Mouse (Mus musculus) heart, adult 2 months (tissue): ENCODE measurements around the gene Trhde.

Experiments
- CTCF ChIP-seq: fragments of 200-600 bp; IDR thresholded peaks from 2 replicates; pipeline ENCODE4 v1.8.1; 2022; ENCODE audit warnings: antibody characterized with exemption, mild to moderate bottlenecking, moderate library complexity
- EP300 ChIP-seq: fragments of 200-500 bp; IDR thresholded peaks from 2 replicates; pipeline ENCODE4 v1.6.1; 2011; ENCODE audit warnings: low read depth, low read length, control low read depth; ENCODE audit not compliant: insufficient read depth

DNA sequence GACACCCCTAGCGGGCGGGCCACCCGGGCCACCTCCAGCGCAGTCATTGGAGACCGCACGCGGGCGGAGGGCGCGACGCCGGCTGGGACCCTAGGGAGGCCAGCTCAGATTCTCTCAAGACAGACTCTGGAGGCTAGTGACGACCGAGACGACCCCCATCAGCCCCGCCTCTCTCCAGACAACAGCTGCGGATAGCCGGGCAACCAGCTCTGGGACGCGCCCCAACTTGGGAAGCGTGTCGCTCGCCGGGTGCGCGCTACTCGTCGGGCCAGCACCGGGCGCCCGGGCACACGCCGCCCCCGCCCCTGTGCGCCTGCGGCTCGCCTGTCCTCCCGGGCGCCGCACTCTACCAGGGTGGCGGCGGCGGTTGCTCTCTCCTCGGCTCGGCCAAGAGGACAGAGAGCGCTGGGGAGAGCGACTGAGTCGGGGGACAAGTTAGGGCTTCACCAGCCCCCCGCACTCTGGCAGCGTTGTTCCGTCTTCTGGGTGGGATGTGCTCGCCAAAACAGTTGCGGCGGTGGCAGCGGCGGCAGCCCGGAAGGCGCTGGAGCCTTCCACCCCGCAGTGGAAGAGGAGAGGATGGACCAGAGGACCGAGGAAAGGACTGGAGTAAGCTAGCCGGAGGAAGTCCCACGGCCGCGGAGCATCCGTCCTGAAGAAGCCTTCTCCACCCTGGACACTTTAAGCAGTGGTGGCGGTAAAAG is 498 bp downstream of the Trhde start:
- no peak for TF ChIP-seq EP300
- no peak for TF ChIP-seq CTCF
